Mouse (Mus musculus) layer of hippocampus, adult 9-10 months (tissue): ENCODE measurements around the gene Capn15.
A peak's percentile ranks its signal among the peaks of the same experiment; 100 is the strongest.

ENCODE experiments used
- DNase-seq: peaks from one replicate; pipeline ENCODE4 v3.0.0; 2022; ENCODE audit warnings: low spot score

Capn15 gene

GRCm38 (mm10) chr17:25954671-25955070, 30.9 kb downstream of the Capn15 start:
- no peak for DNase-seq

- DNase-seq: no peak
These were observed 32.4 kb downstream of the Capn15 start for GRCm38 (mm10) chr17:25953161-25953560.

- no peak for DNase-seq
These were observed 33.6 kb downstream of the Capn15 start, which contains the start of gene A930017K11Rik for GRCm38 (mm10) chr17:25951803-25952623. TSS of gene A930017K11Rik (minus strand) at chr17:25952565.

GRCm38 (mm10) chr17:25951225-25951802, 34.3 kb downstream of the Capn15 start:
- no peak for DNase-seq

DNA sequence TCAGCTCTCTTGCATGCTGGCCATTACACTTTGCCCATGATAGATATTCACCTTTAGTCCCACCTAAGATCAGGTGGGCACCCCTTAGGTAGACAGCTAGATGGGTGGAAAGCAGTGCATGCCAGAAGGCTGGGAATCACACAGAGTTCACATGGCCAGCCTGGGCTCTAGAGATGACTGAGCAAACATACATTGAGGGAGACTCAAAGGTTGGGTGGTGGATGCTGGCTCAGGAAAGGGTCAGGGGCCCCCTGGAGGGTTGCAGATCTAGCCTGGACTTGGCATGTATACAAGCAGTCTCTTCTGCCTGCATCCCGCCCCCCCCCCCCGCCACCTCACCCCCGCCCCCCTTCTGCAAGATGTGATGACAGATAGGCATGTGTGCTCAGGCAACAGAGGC, 34.9 kb downstream of the Capn15 start:
- DNase-seq: no peak

GRCm38 (mm10) chr17:25949981-25950380, 35.6 kb downstream of the Capn15 start:
- no peak for DNase-seq

GRCm38 (mm10) chr17:25948051-25948450, 37.5 kb downstream of the Capn15 start:
- DNase-seq: no peak

GRCm38 (mm10) chr17:25947576-25947975, 38.0 kb downstream of the Capn15 start:
- no peak for DNase-seq

DNA sequence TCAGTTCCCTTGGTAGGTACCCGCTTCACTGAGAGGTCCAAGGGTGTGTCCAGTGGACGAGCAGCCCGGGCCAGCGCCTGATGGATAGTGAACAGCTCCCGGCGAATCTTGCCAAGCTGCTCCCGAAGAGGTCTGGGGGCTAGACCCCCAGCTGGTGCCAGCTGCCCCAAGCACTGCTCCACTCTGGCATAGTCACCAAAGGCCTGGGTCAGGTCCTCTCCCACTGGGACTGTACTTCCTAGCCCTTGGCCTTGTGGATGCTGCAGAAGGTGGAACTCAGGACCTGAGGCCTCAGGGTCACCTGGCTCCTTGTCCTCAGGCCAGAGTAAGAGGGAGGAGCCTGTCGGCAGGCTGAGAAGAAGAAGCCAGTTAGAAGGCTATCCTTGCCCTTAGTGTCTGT, 38.7 kb downstream of the Capn15 start:
- no peak for DNase-seq

DNA sequence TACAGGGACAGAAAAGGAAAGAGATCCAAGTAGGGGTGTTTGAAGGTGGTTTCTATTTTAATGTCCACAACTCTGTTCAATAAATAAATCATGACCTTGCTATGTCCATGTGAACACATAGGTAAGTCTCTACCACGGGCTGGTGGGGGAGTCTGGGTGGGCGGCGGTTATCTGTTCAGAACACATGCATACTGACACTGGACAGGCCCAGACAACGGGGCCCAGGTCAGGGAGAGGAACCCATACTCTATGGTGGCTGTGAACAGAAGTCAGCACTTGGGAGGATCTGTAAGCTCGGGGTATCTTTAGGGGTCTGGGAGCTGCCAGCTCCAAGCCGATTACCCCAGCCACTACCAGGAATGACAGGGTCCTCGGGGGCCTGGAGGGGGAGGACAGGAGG, 39.2 kb downstream of the Capn15 start:
- DNase-seq: no peak

GRCm38 (mm10) chr17:25945517-25946155, 40.0 kb downstream of the Capn15 start:
- no peak for DNase-seq

- no peak for DNase-seq
These were observed 41.0 kb downstream of the Capn15 start, which contains the start of the genes Pigq and Nhlrc4 for GRCm38 (mm10) chr17:25944366-25945163. TSS of gene Pigq (minus strand) at chr17:25944936. TSS of gene Nhlrc4 (minus strand) at chr17:25944961.

- no peak for DNase-seq
These were observed 41.8 kb downstream of the Capn15 start for GRCm38 (mm10) chr17:25943769-25944168.

DNA sequence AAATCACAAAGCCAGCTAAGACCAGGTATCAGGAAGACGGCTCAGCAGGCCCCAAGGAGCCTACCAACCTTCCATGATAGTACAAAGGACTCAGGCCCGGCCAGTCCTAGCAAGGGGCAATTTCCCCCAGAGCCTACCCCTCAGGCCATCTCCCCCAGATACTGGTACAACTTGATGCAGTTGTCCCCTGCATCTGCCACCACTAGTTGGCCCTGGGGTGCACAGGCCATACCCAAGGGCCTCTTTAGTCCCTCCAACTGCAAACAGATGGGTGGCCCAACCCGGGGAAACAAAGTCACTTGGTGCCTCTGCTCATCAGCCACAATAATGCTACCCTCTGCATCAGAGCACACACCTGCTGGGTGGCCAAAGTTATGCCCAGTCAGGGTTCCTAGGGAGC, 42.4 kb downstream of the Capn15 start:
- no peak for DNase-seq

GRCm38 (mm10) chr17:25942597-25943151, 42.9 kb downstream of the Capn15 start:
- DNase-seq: no peak

DNA sequence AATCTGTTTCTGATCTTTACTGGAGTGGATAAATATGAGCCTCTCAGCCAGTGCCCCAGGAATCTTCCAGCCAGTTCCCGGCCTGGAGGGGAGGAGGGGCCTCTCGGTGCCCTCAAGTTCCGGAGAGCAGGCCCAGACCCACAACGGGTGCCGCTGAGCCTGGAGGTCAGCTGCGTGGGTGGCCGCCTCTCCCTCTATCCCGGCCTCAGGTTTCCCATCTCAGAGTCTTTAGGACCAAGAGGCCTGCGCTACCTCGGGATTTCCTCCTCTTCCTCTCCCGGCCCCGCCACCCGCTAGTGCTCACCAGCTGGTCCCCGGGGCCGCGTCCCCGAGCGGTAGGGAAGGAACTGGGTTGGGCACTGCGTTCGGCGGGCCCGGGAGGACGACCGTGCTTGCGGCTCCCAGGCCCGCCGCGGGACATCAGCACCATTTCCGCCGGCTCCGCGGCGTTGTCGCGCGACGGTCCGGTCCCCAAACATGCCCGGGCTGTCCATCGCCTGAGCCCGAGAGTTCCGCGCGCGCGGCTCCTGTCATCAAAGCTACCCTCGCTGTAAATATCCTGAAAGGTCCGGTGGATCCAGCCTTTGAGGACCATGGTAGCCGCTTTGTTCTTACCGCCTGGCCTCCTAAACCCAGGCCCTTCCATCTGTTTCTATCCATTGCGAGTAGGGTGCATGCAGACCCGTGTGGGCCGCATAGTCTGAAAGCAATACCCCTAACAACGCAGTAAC, 43.9 kb downstream of the Capn15 start:
- DNase-seq: no peak

GRCm38 (mm10) chr17:25934526-25934925, 51.1 kb downstream of the Capn15 start:
- no peak for DNase-seq

- no peak for DNase-seq
These were observed 60.2 kb downstream of the Capn15 start for GRCm38 (mm10) chr17:25925348-25925747.

GRCm38 (mm10) chr17:25922120-25922519, 63.5 kb downstream of the Capn15 start:
- DNase-seq: no peak

GRCm38 (mm10) chr17:25919786-25920642, 65.6 kb downstream of the Capn15 start:
- DNase-seq: peak; percentile 100
